8 mouse cellular contexts compared by ENCODE assay signal in genomic region chr13:54565594-54566345, GRCm38 (mm10). TPM values are rescaled to one million over a fixed set of nuclear protein-coding genes. Genes with fewer than 3 reads are reported as not detected.
DNase-seq lines count a peak whose midpoint lies in the region; ATAC-seq lines count a peak whose summit lies in the region.

No protein-coding gene starts in this region.

- intact Hi-C loops in left cerebral cortex, postnatal 14 days (cut with DNase I) = no loop called here

- H3K9me3 ChIP-seq in forebrain, embryonic 14.5 days (replicated peaks; ENCODE audit: control insufficient read depth, low read length) = no peaks in the 10 kb centered on the region
- no peaks in the 10 kb centered on the region for H3K9me3 ChIP-seq in hindbrain, embryonic 14.5 days (ENCODE audit: control insufficient read depth, low read length)
- no peaks in the 10 kb centered on the region for H3K9me3 ChIP-seq in stomach, embryonic 14.5 days (ENCODE audit: control insufficient read depth, low read depth, low read length)

- peaks cover 8% of the 10 kb centered on the region for H3K4me1 ChIP-seq in forebrain, embryonic 14.5 days (ENCODE audit: control insufficient read depth, insufficient read depth, low read length)
- peaks cover 8% of the 10 kb centered on the region for H3K4me1 ChIP-seq in hindbrain, embryonic 14.5 days (replicated peaks; ENCODE audit: control insufficient read depth, insufficient read depth, low read length)
- peaks cover 5% of the 10 kb centered on the region; the same call in 1 of the 2 replicates for H3K4me1 ChIP-seq in stomach, embryonic 14.5 days (ENCODE audit: control insufficient read depth, insufficient read depth, low read length)

- H3K4me3 ChIP-seq in forebrain, embryonic 14.5 days (ENCODE audit: low read depth, low read length) = peak overlapping the region; percentile 83
- peak overlapping the region; percentile 73 for H3K4me3 ChIP-seq in hindbrain, embryonic 14.5 days (replicated peaks; ENCODE audit: low read length)
- H3K4me3 ChIP-seq in stomach, embryonic 14.5 days (ENCODE audit: low read depth, low read length) = peak overlapping the region; percentile 98

- DNase-seq in adrenal gland, postnatal 10 days = peak; percentile 57
- no peak for DNase-seq in adrenal gland, postnatal 25 days
- DNase-seq in cerebellum, adult 11-12 months = peak; percentile 75
- peak; percentile 62 for DNase-seq in forebrain, embryonic 14.5 days (ENCODE audit: low spot score)
- peak; percentile 44 for DNase-seq in hindbrain, embryonic 14.5 days (ENCODE audit: low spot score)
- DNase-seq in left cerebral cortex, postnatal 14 days (ENCODE audit: low spot score in 2 of 2) = peak; percentile 56 to 60

- ATAC-seq in forebrain, embryonic 14.5 days = peak; percentile 42
- peak; percentile 59 for ATAC-seq in hindbrain, embryonic 14.5 days (ENCODE audit: low FRiP score)
- peak; percentile 69 for ATAC-seq in megakaryocyte, adult 5-6 weeks (ENCODE audit: poor library complexity, severe bottlenecking)
- ATAC-seq in stomach, embryonic 14.5 days (ENCODE audit: insufficient number of reproducible peaks, insufficient read depth, low FRiP score, low read depth) = peak; percentile 29; the same call in 1 of the 2 replicates

- peaks cover 24% of the 10 kb centered on the region for H3K36me3 ChIP-seq in forebrain, embryonic 14.5 days (ENCODE audit: control insufficient read depth, insufficient read depth, low read length)
- H3K36me3 ChIP-seq in hindbrain, embryonic 14.5 days (replicated peaks; ENCODE audit: control insufficient read depth, insufficient read depth) = peaks cover 26% of the 10 kb centered on the region
- H3K36me3 ChIP-seq in stomach, embryonic 14.5 days (ENCODE audit: control insufficient read depth, insufficient read depth, low read length) = peaks cover 10% of the 10 kb centered on the region; the same call in 1 of the 2 replicates

- WGBS in forebrain, embryonic 14.5 days = 32% methylated on average over 8 of the region's 8 CpGs
- WGBS in hindbrain, embryonic 14.5 days = 47% methylated on average over 8 of the region's 8 CpGs
- 48% methylated on average over 8 of the region's 8 CpGs for WGBS in stomach, embryonic 14.5 days

- H3K27me3 ChIP-seq in forebrain, embryonic 14.5 days (replicated peaks; ENCODE audit: control insufficient read depth, insufficient read depth, low read length) = no peaks in the 10 kb centered on the region
- H3K27me3 ChIP-seq in hindbrain, embryonic 14.5 days (ENCODE audit: control insufficient read depth, insufficient read depth, low read length) = no peaks in the 10 kb centered on the region
- H3K27me3 ChIP-seq in stomach, embryonic 14.5 days (ENCODE audit: control insufficient read depth, insufficient read depth, low read length) = no peaks in the 10 kb centered on the region

- H3K4me2 ChIP-seq in forebrain, embryonic 14.5 days (ENCODE audit: low read length) = peak overlapping the region; percentile 86
- H3K4me2 ChIP-seq in hindbrain, embryonic 14.5 days (replicated peaks) = peak overlapping the region; percentile 84
- H3K4me2 ChIP-seq in stomach, embryonic 14.5 days (replicated peaks; ENCODE audit: low read depth, low read length) = peak overlapping the region; percentile 92

- 0 out of 2 replicates have a peak overlapping the region, but pooled peaks have one; percentile 93 for H3K9ac ChIP-seq in forebrain, embryonic 14.5 days (ENCODE audit: low read length)
- H3K9ac ChIP-seq in hindbrain, embryonic 14.5 days = peak overlapping the region; percentile 97
- H3K9ac ChIP-seq in stomach, embryonic 14.5 days (replicated peaks; ENCODE audit: low read depth, low read length) = no peak overlapping the region

- H3K27ac ChIP-seq in forebrain, embryonic 14.5 days (ENCODE audit: low read depth, low read length) = no peak overlapping the region
- H3K27ac ChIP-seq in hindbrain, embryonic 14.5 days = peak overlapping the region; percentile 89
- H3K27ac ChIP-seq in stomach, embryonic 14.5 days (ENCODE audit: low read length) = peak overlapping the region; percentile 48; the same call in 1 of the 2 replicates

RNA-seq across cellular contexts. Expression of gene 4833439L19Rik, which starts 0.5 kb away (rescaled TPM):
- 100 to 1,000 TPM; 101 to 104 TPM for total RNA-seq in adrenal gland, postnatal 10 days (2021)
- total RNA-seq in adrenal gland, postnatal 25 days (2021) = 157 and 177 TPM in 2 replicates
- polyA plus RNA-seq in forebrain, embryonic 14.5 days (2014; fragmentation: Nextera tagmentation; extraction: Ambion mirVana) = 259 and 289 TPM in 2 replicates
- 237 and 263 TPM in 2 replicates for polyA plus RNA-seq in hindbrain, embryonic 14.5 days (2014; fragmentation: Nextera tagmentation; extraction: Ambion mirVana)
- total RNA-seq in left cerebral cortex, postnatal 14 days (2021) = 100 to 1,000 TPM; 149 to 151 TPM
- 70.1 and 71.1 TPM in 2 replicates for total RNA-seq in megakaryocyte, adult 5-6 weeks (2015)
- total RNA-seq in megakaryocyte, adult 5-6 weeks (2017) = 43.9 and 48.8 TPM in 2 replicates
- 129 and 138 TPM in 2 replicates for polyA plus RNA-seq in stomach, embryonic 14.5 days (2014; fragmentation: Nextera tagmentation; extraction: Ambion mirVana)

RNA-seq across cellular contexts. Expression of gene Arl10, which starts 9.0 kb away (rescaled TPM):
- 10 to 100 TPM; 27.1 to 31.4 TPM for total RNA-seq in adrenal gland, postnatal 10 days (2021)
- total RNA-seq in adrenal gland, postnatal 25 days (2021) = 51.6 and 65.6 TPM in 2 replicates
- polyA plus RNA-seq in forebrain, embryonic 14.5 days (2014; fragmentation: Nextera tagmentation; extraction: Ambion mirVana) = 57.4 and 72.5 TPM in 2 replicates
- 83.0 and 88.8 TPM in 2 replicates for polyA plus RNA-seq in hindbrain, embryonic 14.5 days (2014; fragmentation: Nextera tagmentation; extraction: Ambion mirVana)
- 10 to 100 TPM; 25.6 to 28.5 TPM for total RNA-seq in left cerebral cortex, postnatal 14 days (2021)
- total RNA-seq in megakaryocyte, adult 5-6 weeks (2015) = 20.4 and 22.4 TPM in 2 replicates
- total RNA-seq in megakaryocyte, adult 5-6 weeks (2017) = 22.9 and 23.3 TPM in 2 replicates
- 25.8 and 28.9 TPM in 2 replicates for polyA plus RNA-seq in stomach, embryonic 14.5 days (2014; fragmentation: Nextera tagmentation; extraction: Ambion mirVana)

RNA-seq across cellular contexts. Expression of gene Nop16, which starts 24.1 kb away (rescaled TPM):
- total RNA-seq in adrenal gland, postnatal 10 days (2021) = 10 to 100 TPM; 32.4 to 41.0 TPM
- total RNA-seq in adrenal gland, postnatal 25 days (2021) = 56.7 and 72.4 TPM in 2 replicates
- 31.4 and 38.8 TPM in 2 replicates for polyA plus RNA-seq in forebrain, embryonic 14.5 days (2014; fragmentation: Nextera tagmentation; extraction: Ambion mirVana)
- polyA plus RNA-seq in hindbrain, embryonic 14.5 days (2014; fragmentation: Nextera tagmentation; extraction: Ambion mirVana) = 42.1 and 46.7 TPM in 2 replicates
- 10 to 100 TPM; 27.0 to 30.4 TPM for total RNA-seq in left cerebral cortex, postnatal 14 days (2021)
- 15.6 and 18.9 TPM in 2 replicates for total RNA-seq in megakaryocyte, adult 5-6 weeks (2015)
- total RNA-seq in megakaryocyte, adult 5-6 weeks (2017) = 27.8 and 28.0 TPM in 2 replicates
- polyA plus RNA-seq in stomach, embryonic 14.5 days (2014; fragmentation: Nextera tagmentation; extraction: Ambion mirVana) = 76.2 and 87.5 TPM in 2 replicates

RNA-seq across cellular contexts. Expression of gene Higd2a, which starts 24.2 kb away (rescaled TPM):
- 100 to 1,000 TPM; 255 to 257 TPM for total RNA-seq in adrenal gland, postnatal 10 days (2021)
- total RNA-seq in adrenal gland, postnatal 25 days (2021) = 230 and 245 TPM in 2 replicates
- polyA plus RNA-seq in forebrain, embryonic 14.5 days (2014; fragmentation: Nextera tagmentation; extraction: Ambion mirVana) = 213 and 245 TPM in 2 replicates
- 261 and 275 TPM in 2 replicates for polyA plus RNA-seq in hindbrain, embryonic 14.5 days (2014; fragmentation: Nextera tagmentation; extraction: Ambion mirVana)
- total RNA-seq in left cerebral cortex, postnatal 14 days (2021) = 100 to 1,000 TPM; 168 to 177 TPM
- total RNA-seq in megakaryocyte, adult 5-6 weeks (2015) = 144 and 147 TPM in 2 replicates
- 66.2 and 100 TPM in 2 replicates for total RNA-seq in megakaryocyte, adult 5-6 weeks (2017)
- 205 and 233 TPM in 2 replicates for polyA plus RNA-seq in stomach, embryonic 14.5 days (2014; fragmentation: Nextera tagmentation; extraction: Ambion mirVana)

RNA-seq across cellular contexts. Expression of gene Cltb, which starts 45.4 kb away (rescaled TPM):
- total RNA-seq in adrenal gland, postnatal 10 days (2021) = 10 to 100 TPM; 71.6 to 71.7 TPM
- total RNA-seq in adrenal gland, postnatal 25 days (2021) = 61.8 and 82.6 TPM in 2 replicates
- 84.4 and 107 TPM in 2 replicates for polyA plus RNA-seq in forebrain, embryonic 14.5 days (2014; fragmentation: Nextera tagmentation; extraction: Ambion mirVana)
- 177 and 198 TPM in 2 replicates for polyA plus RNA-seq in hindbrain, embryonic 14.5 days (2014; fragmentation: Nextera tagmentation; extraction: Ambion mirVana)
- 100 to 1,000 TPM; 331 to 351 TPM for total RNA-seq in left cerebral cortex, postnatal 14 days (2021)
- 5.9 and 6.6 TPM in 2 replicates for total RNA-seq in megakaryocyte, adult 5-6 weeks (2015)
- 19.3 and 20.7 TPM in 2 replicates for total RNA-seq in megakaryocyte, adult 5-6 weeks (2017)
- 40.3 and 45.6 TPM in 2 replicates for polyA plus RNA-seq in stomach, embryonic 14.5 days (2014; fragmentation: Nextera tagmentation; extraction: Ambion mirVana)
